Mouse (Mus musculus) hindbrain, embryonic 14.5 days (tissue): ENCODE measurements at regions not wholly inside any gene's neighbourhood (a gene's known extent, or its start where the extent isn't known, plus 50 kb on each side); places are given as distances from the start of the nearest gene placed in this dataset.

Experiments
- ATAC-seq: fragments of 200-750 bp; cut with Nextera tagmentation; 2 replicates; pipeline ENCODE4 v1.8.0; 2017; ENCODE audit warnings: moderate number of reproducible peaks, mild to moderate bottlenecking, moderate TSS enrichment, moderate library complexity; ENCODE audit not compliant: low FRiP score
- DNase-seq: peaks from one replicate; pipeline ENCODE4 v3.0.0-alpha.2; 2015; ENCODE audit warnings: low spot score
- H3K27ac ChIP-seq: fragments of 300-500 bp; sonication (generic); 2 replicates; pipeline ENCODE4 v1.5.1; 2014; ENCODE audit warnings: mild to moderate bottlenecking, moderate library complexity
- H3K27me3 ChIP-seq: fragments of 300-500 bp; sonication (generic); 2 replicates; pipeline ENCODE4 v1.6.1; 2014; ENCODE audit warnings: mild to moderate bottlenecking, low read length, mixed read lengths; ENCODE audit not compliant: control insufficient read depth, insufficient read depth
- H3K36me3 ChIP-seq: fragments of 300-500 bp; sonication (generic); replicated peaks from 2 replicates; pipeline ENCODE4 v1.6.1; 2014; ENCODE audit not compliant: control insufficient read depth, insufficient read depth
- H3K4me1 ChIP-seq: fragments of 300-500 bp; sonication (generic); replicated peaks from 2 replicates; pipeline ENCODE4 v1.6.1; 2014; ENCODE audit warnings: antibody characterized with exemption, low read length, mixed read lengths; ENCODE audit not compliant: control insufficient read depth, insufficient read depth
- H3K4me2 ChIP-seq: fragments of 300-500 bp; sonication (generic); replicated peaks from 2 replicates; pipeline ENCODE4 v1.6.1; 2014; ENCODE audit warnings: mild to moderate bottlenecking, moderate library complexity
- H3K4me3 ChIP-seq: fragments of 300-500 bp; sonication (generic); replicated peaks from 2 replicates; pipeline ENCODE4 v1.5.1; 2014; ENCODE audit warnings: mild to moderate bottlenecking, low read length
- H3K9ac ChIP-seq: fragments of 300-500 bp; sonication (generic); 2 replicates; pipeline ENCODE4 v1.6.1; 2014
- H3K9me3 ChIP-seq: fragments of 300-500 bp; sonication (generic); 2 replicates; pipeline ENCODE4 v1.6.1; 2016; ENCODE audit warnings: low read length; ENCODE audit not compliant: control insufficient read depth
- WGBS: fragments of 180-500 bp; shearing (Covaris S2); extraction: QIAGEN DNeasy Blood & Tissue Kit; methylation state at CpG from one replicate; pipeline ENCODE4 v1.1.7; 2014; 5-methylcytosine and 5-hydroxymethylcytosine counted together

- Histone ChIP-seq H3K27ac (no peak overlapping the region), H3K9me3 (no peaks in the 10 kb centered on the region), H3K4me1 (no peaks in the 10 kb centered on the region), H3K36me3 (no peaks in the 10 kb centered on the region), H3K9ac (no peak overlapping the region), H3K27me3 (no peaks in the 10 kb centered on the region), H3K4me2 (no peak overlapping the region), H3K4me3 (no peak overlapping the region)
- ATAC-seq (no peak), DNase-seq (no peak)
- 71% methylated on average over 6 of the region's 6 CpGs for WGBS
These were observed 160.2 kb upstream of the Jmjd1c start for GRCm38 (mm10) chr10:66935731-66936130.

GRCm38 (mm10) chr10:66937116-66937515, 158.8 kb upstream of the Jmjd1c start:
- no peak overlapping the region for H3K27ac ChIP-seq
- no peaks in the 10 kb centered on the region for H3K4me1 ChIP-seq
- no peak overlapping the region for H3K4me2 ChIP-seq
- H3K27me3 ChIP-seq: no peaks in the 10 kb centered on the region
- H3K36me3 ChIP-seq: no peaks in the 10 kb centered on the region
- no peak for DNase-seq
- 88% methylated on average over 13 of the region's 13 CpGs for WGBS
- H3K9me3 ChIP-seq: no peaks in the 10 kb centered on the region
- ATAC-seq: no peak
- H3K4me3 ChIP-seq: no peak overlapping the region
- H3K9ac ChIP-seq: no peak overlapping the region

- 73% methylated on average over 6 of the region's 6 CpGs for WGBS
- H3K4me1 ChIP-seq: no peaks in the 10 kb centered on the region
These were observed 155.6 kb upstream of the Jmjd1c start for GRCm38 (mm10) chr10:66940368-66940767.

GRCm38 (mm10) chr10:66940922-66941321, 155.0 kb upstream of the Jmjd1c start:
- H3K27me3 ChIP-seq: no peaks in the 10 kb centered on the region
- no peaks in the 10 kb centered on the region for H3K36me3 ChIP-seq
- DNase-seq (no peak), ATAC-seq (no peak)
- H3K4me2 ChIP-seq: no peak overlapping the region
- H3K27ac ChIP-seq: no peak overlapping the region
- H3K4me3 ChIP-seq: no peak overlapping the region
- 76% methylated on average over 5 of the region's 5 CpGs for WGBS
- H3K9ac ChIP-seq: no peak overlapping the region
- no peaks in the 10 kb centered on the region for H3K4me1 ChIP-seq
- no peaks in the 10 kb centered on the region for H3K9me3 ChIP-seq

More at GRCm38 (mm10) chr10:66940368-66940767, 155.6 kb upstream of the Jmjd1c start:
- ATAC-seq (no peak), DNase-seq (no peak)
- H3K9me3 ChIP-seq: no peaks in the 10 kb centered on the region
- no peak overlapping the region for H3K4me2 ChIP-seq
- H3K9ac ChIP-seq: no peak overlapping the region
- no peak overlapping the region for H3K27ac ChIP-seq
- no peaks in the 10 kb centered on the region for H3K36me3 ChIP-seq
- no peak overlapping the region for H3K4me3 ChIP-seq
- H3K27me3 ChIP-seq: no peaks in the 10 kb centered on the region

- H3K4me2 ChIP-seq: no peak overlapping the region
- H3K36me3 ChIP-seq: no peaks in the 10 kb centered on the region
- H3K27me3 ChIP-seq: no peaks in the 10 kb centered on the region
- no peak overlapping the region for H3K27ac ChIP-seq
- DNase-seq (no peak), ATAC-seq (no peak)
- no peaks in the 10 kb centered on the region for H3K9me3 ChIP-seq
- 66% methylated on average over 3 of the region's 3 CpGs for WGBS
- H3K4me3 ChIP-seq: no peak overlapping the region
- H3K9ac ChIP-seq: no peak overlapping the region
- no peaks in the 10 kb centered on the region for H3K4me1 ChIP-seq
These were observed 154.0 kb upstream of the Jmjd1c start for GRCm38 (mm10) chr10:66941974-66942373.

- no peak overlapping the region for H3K4me2 ChIP-seq
- no peaks in the 10 kb centered on the region for H3K9me3 ChIP-seq
- H3K27me3 ChIP-seq: no peaks in the 10 kb centered on the region
- H3K4me1 ChIP-seq: no peaks in the 10 kb centered on the region
- H3K9ac ChIP-seq: no peak overlapping the region
- H3K36me3 ChIP-seq: no peaks in the 10 kb centered on the region
- 52% methylated on average over 5 of the region's 5 CpGs for WGBS
- ATAC-seq (no peak), DNase-seq (no peak)
- no peak overlapping the region for H3K4me3 ChIP-seq
- H3K27ac ChIP-seq: no peak overlapping the region
These were observed 152.1 kb upstream of the Jmjd1c start for GRCm38 (mm10) chr10:66943875-66944274.

GRCm38 (mm10) chr10:66946161-66946560, 149.8 kb upstream of the Jmjd1c start:
- Histone ChIP-seq H3K36me3 (no peaks in the 10 kb centered on the region), H3K9me3 (no peaks in the 10 kb centered on the region), H3K27ac (no peak overlapping the region), H3K4me2 (no peak overlapping the region), H3K27me3 (no peaks in the 10 kb centered on the region), H3K4me1 (no peaks in the 10 kb centered on the region), H3K9ac (no peak overlapping the region), H3K4me3 (no peak overlapping the region)
- ATAC-seq (no peak), DNase-seq (no peak)
- 95% methylated on average over 2 of the region's 2 CpGs for WGBS

GRCm38 (mm10) chr10:66948329-66948728, 147.6 kb upstream of the Jmjd1c start:
- Histone ChIP-seq H3K9ac (no peak overlapping the region), H3K4me2 (no peak overlapping the region), H3K4me3 (no peak overlapping the region), H3K36me3 (no peaks in the 10 kb centered on the region), H3K27ac (no peak overlapping the region), H3K27me3 (no peaks in the 10 kb centered on the region), H3K4me1 (no peaks in the 10 kb centered on the region), H3K9me3 (no peaks in the 10 kb centered on the region)
- no peak for ATAC-seq
- no peak for DNase-seq
- WGBS: 100% methylated on average over 2 of the region's 2 CpGs

- Histone ChIP-seq H3K4me2 (no peak overlapping the region), H3K4me1 (peaks cover 3% of the 10 kb centered on the region; the same call in 1 of the 2 replicates), H3K36me3 (no peaks in the 10 kb centered on the region), H3K4me3 (no peak overlapping the region), H3K27ac (no peak overlapping the region), H3K9ac (no peak overlapping the region), H3K9me3 (no peaks in the 10 kb centered on the region), H3K27me3 (no peaks in the 10 kb centered on the region)
- DNase-seq: no peak
- no peak for ATAC-seq
- WGBS: 91% methylated on average over 4 of the region's 4 CpGs
These were observed 145.5 kb upstream of the Jmjd1c start for GRCm38 (mm10) chr10:66950441-66950840.

- ATAC-seq (no peak), DNase-seq (no peak)
- Histone ChIP-seq H3K9ac (no peak overlapping the region), H3K27me3 (no peaks in the 10 kb centered on the region), H3K4me2 (no peak overlapping the region), H3K27ac (no peak overlapping the region), H3K9me3 (no peaks in the 10 kb centered on the region), H3K36me3 (no peaks in the 10 kb centered on the region), H3K4me1 (peaks cover 3% of the 10 kb centered on the region; the same call in 1 of the 2 replicates), H3K4me3 (no peak overlapping the region)
- 86% methylated on average over 8 of the region's 8 CpGs for WGBS
These were observed 144.6 kb upstream of the Jmjd1c start for GRCm38 (mm10) chr10:66951231-66951822.
